Mouse (Mus musculus) cerebellum, adult 11-12 months (tissue): ENCODE measurements at regions not wholly inside any gene's neighbourhood (a gene's known extent, or its start where the extent isn't known, plus 50 kb on each side); places are given as distances from the start of the nearest gene placed in this dataset.
A peak's percentile ranks its signal among the peaks of the same experiment; 100 is the strongest.

Experiments
- DNase-seq: peaks from one replicate; pipeline ENCODE4 v3.0.0; 2022

DNA sequence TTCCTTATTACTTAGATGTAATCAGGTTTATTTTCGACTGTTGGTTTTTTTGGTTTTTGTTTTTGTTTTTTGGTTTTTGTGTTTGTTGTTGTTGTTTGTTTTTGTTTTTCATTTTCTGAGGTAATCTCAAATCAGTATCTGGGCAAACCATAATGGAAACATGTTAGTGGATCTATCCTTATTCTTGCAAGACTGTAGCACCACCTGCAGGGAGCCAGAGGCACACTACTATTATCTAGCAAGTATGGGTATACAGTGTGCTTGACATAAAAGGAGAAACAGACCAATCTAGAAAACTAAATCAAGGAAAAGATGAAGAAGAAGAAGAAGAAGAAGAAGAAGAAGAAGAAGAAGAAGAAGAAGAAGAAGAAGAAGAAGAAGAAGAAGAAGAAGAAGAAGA lies 552.4 kb downstream of the Rfpl4b start:
- DNase-seq: peak; percentile 7

DNA sequence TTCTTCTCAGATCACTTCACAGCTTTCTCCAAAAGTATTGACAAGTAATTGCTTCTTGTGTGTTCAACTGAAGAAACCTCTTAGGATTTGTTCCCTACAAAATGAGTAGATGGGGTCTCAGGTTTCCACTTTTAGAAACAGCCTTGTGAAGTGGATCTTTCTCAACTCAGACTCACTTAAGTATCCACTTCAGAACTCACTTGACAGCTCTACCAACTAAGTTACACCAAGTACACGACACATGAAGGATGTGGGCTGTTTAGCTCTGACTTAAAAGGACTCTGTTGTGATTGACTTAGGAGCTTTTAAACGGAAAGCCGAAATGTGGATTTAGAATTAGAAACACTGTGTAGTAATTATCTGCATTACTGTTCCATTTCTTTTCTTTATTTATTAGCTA lies 556.0 kb downstream of the Rfpl4b start:
- DNase-seq: no peak

DNA sequence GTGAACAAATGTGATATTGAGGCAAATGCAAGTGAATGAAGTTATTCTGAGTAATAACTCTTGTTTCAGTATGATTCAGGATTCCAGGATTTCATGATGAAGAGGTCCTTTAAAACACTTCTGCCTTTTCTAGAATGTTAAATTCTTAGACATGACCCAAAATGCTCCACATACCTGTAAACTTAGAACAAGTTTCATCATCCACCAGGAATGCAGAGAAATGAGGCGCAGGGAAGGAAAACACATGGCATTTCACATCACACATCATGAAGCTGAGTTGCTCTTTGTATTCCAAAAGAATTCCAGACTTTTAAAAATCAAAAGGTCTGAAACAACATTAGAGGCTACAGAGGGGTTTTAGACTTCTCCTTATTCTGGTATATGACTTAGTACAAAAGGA lies 574.8 kb downstream of the Rfpl4b start:
- no peak for DNase-seq
